Comparison of ENCODE assay signal across 26 mouse cellular contexts in the genomic region with DNA sequence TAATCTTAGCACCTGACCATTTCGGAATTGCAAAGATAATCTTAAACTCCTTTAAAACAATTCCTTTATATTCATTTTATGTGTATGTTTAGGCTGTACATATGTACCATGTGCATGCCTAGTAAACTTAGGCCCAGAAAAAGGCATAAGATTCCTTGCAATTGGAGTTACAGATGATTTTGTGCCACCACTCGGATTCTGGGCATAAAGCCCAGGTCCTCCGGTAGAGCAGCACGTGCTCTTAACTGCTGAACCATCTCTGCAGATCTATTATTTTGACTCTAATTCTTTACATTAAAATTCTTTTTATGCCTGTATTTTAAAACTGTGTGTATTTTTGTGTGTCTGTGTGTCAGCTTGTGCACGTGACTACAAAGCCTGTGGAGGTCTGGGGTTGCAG.
A peak's percentile ranks its signal among the peaks of the same experiment; 100 is the strongest.
DNase-seq lines count a peak whose midpoint lies in the region; ATAC-seq and TF ChIP-seq lines count a peak whose summit lies in the region.
"Had no signal": no experiment of that assay in that cellular context is flagged by ENCODE, and none has a peak within 500 bp of the region (broad histone marks: within the 10 kb centered on the region; RNA-seq: fewer than 3 reads in every experiment).

No protein-coding gene starts in this region.

- no peaks in the 10 kb centered on the region for H3K36me3 ChIP-seq in forebrain, embryonic 15.5 days
- H3K36me3 ChIP-seq in forebrain, embryonic 11.5 days (ENCODE audit: control insufficient read depth, insufficient read depth, low read length), result no peaks in the 10 kb centered on the region
- no peaks in the 10 kb centered on the region; the same call in 1 of the 2 replicates for H3K36me3 ChIP-seq in hindbrain, postnatal 0 days (ENCODE audit: insufficient read depth, low read length)
- no peaks in the 10 kb centered on the region for H3K36me3 ChIP-seq in hindbrain, embryonic 16.5 days (ENCODE audit: control insufficient read depth, insufficient read depth, low read length)
- H3K36me3 ChIP-seq: embryonic facial prominence, embryonic 12.5 days; hindbrain, embryonic 12.5 days; hindbrain, embryonic 15.5 days had no signal

- 53% methylated on average over 5 of the region's 5 CpGs for WGBS in cerebellum, adult 2 months
- 55% methylated on average over 5 of the region's 5 CpGs for WGBS in forebrain, embryonic 15.5 days
- 93% methylated on average over 5 of the region's 5 CpGs for WGBS in forebrain, embryonic 11.5 days
- 70% methylated on average over 5 of the region's 5 CpGs for WGBS in hindbrain, postnatal 0 days
- 79% methylated on average over 5 of the region's 5 CpGs for WGBS in hindbrain, embryonic 16.5 days

- H3K9ac ChIP-seq in forebrain, embryonic 15.5 days (replicated peaks), result no peak overlapping the region
- no peak overlapping the region for H3K9ac ChIP-seq in forebrain, embryonic 11.5 days (ENCODE audit: low read length)
- H3K9ac ChIP-seq in hindbrain, postnatal 0 days (replicated peaks; ENCODE audit: low read length), result no peak overlapping the region
- H3K9ac ChIP-seq in hindbrain, embryonic 16.5 days (ENCODE audit: low read depth, low read length), result no peak overlapping the region
- H3K9ac ChIP-seq: embryonic facial prominence, embryonic 12.5 days; hindbrain, embryonic 12.5 days; hindbrain, embryonic 15.5 days had no signal

- no peak for TF ChIP-seq POLR2A in cerebellum, adult 2 months (IDR thresholded peaks at IDR 0.05; ENCODE audit: borderline replicate concordance, insufficient read depth, low read length)

- no peaks in the 10 kb centered on the region for H3K27me3 ChIP-seq in cerebellum, adult 2 months (ENCODE audit: control insufficient read depth, insufficient read depth, low read length)
- no peaks in the 10 kb centered on the region for H3K27me3 ChIP-seq in forebrain, embryonic 15.5 days
- no peaks in the 10 kb centered on the region for H3K27me3 ChIP-seq in forebrain, embryonic 11.5 days (ENCODE audit: control insufficient read depth, insufficient read depth, low read length)
- H3K27me3 ChIP-seq in hindbrain, postnatal 0 days (ENCODE audit: insufficient read depth, low read length), result no peaks in the 10 kb centered on the region
- H3K27me3 ChIP-seq in hindbrain, embryonic 16.5 days (replicated peaks; ENCODE audit: control insufficient read depth, insufficient read depth, low read length), result no peaks in the 10 kb centered on the region
- H3K27me3 ChIP-seq: CH12.LX; embryonic facial prominence, embryonic 12.5 days; hindbrain, embryonic 12.5 days; hindbrain, embryonic 15.5 days; Patski had no signal

- no peak overlapping the region for H3K4me2 ChIP-seq in forebrain, embryonic 15.5 days (replicated peaks)
- no peak overlapping the region for H3K4me2 ChIP-seq in forebrain, embryonic 11.5 days (ENCODE audit: low read depth, low read length, severe bottlenecking)
- H3K4me2 ChIP-seq in hindbrain, postnatal 0 days (ENCODE audit: low read depth, low read length), result no peak overlapping the region
- H3K4me2 ChIP-seq in hindbrain, embryonic 16.5 days (ENCODE audit: low read length), result no peak overlapping the region
- H3K4me2 ChIP-seq: embryonic facial prominence, embryonic 12.5 days; heart, embryonic 11.5 days; hindbrain, embryonic 12.5 days; hindbrain, embryonic 15.5 days had no signal

- no peak overlapping the region for H3K4me3 ChIP-seq in cerebellum, adult 2 months (replicated peaks; ENCODE audit: insufficient read depth, low read depth, low read length)
- H3K4me3 ChIP-seq in forebrain, embryonic 15.5 days, result no peak overlapping the region
- H3K4me3 ChIP-seq in forebrain, embryonic 11.5 days (ENCODE audit: low read depth, low read length), result no peak overlapping the region
- no peak overlapping the region for H3K4me3 ChIP-seq in hindbrain, postnatal 0 days (ENCODE audit: low read length)
- H3K4me3 ChIP-seq in hindbrain, embryonic 16.5 days (ENCODE audit: low read length), result no peak overlapping the region
- H3K4me3 ChIP-seq: embryonic facial prominence, embryonic 12.5 days; erythroblast, embryonic 14.5 days; gastrocnemius, adult 2 months; hindbrain, embryonic 12.5 days; hindbrain, embryonic 15.5 days had no signal

- peak; percentile 11 to 38 for DNase-seq in cerebellum, postnatal 14 days
- no peak for DNase-seq in cerebellum, adult 2 months
- DNase-seq in forebrain, embryonic 11.5 days (ENCODE audit: low spot score), result no peak
- peak; percentile 9 for DNase-seq in hindbrain, postnatal 0 days (ENCODE audit: low spot score)
- DNase-seq in telencephalon, adult 2 months (ENCODE audit: low read depth, low spot score), result peak; percentile 11
- DNase-seq: adrenal gland, postnatal 10 days; B cell, adult 2 months; cerebellum, adult 18-20 months; cerebellum, adult 9-11 months; gastrocnemius, adult 2 months; gastrocnemius, postnatal 14 days; heart, adult 11 months; kidney, adult 18-20 months; kidney, adult 9 months had no signal

- no peak overlapping the region for H3K27ac ChIP-seq in cerebellum, adult 2 months (ENCODE audit: insufficient read depth, low read length)
- H3K27ac ChIP-seq in forebrain, embryonic 15.5 days (replicated peaks), result no peak overlapping the region
- no peak overlapping the region for H3K27ac ChIP-seq in forebrain, embryonic 11.5 days (ENCODE audit: low read depth, low read length)
- no peak overlapping the region for H3K27ac ChIP-seq in hindbrain, postnatal 0 days
- H3K27ac ChIP-seq in hindbrain, embryonic 16.5 days (ENCODE audit: low read depth, low read length), result no peak overlapping the region
- H3K27ac ChIP-seq: embryonic facial prominence, embryonic 12.5 days; gastrocnemius, adult 2 months; hindbrain, embryonic 12.5 days; hindbrain, embryonic 15.5 days had no signal

- peak; percentile 58 for ATAC-seq in forebrain, embryonic 15.5 days (replicated peaks)
- ATAC-seq in forebrain, embryonic 11.5 days (replicated peaks; ENCODE audit: low FRiP score), result no peak
- no peak for ATAC-seq in hindbrain, postnatal 0 days
- ATAC-seq in hindbrain, embryonic 16.5 days, result no peak
- ATAC-seq: inflammation-experienced regulatory T-cells, adult 6 months; intestine, embryonic 16.5 days had no signal

- H3K4me1 ChIP-seq in cerebellum, adult 2 months (ENCODE audit: control insufficient read depth, insufficient read depth, low read length), result no peaks in the 10 kb centered on the region
- H3K4me1 ChIP-seq in forebrain, embryonic 15.5 days, result peaks cover 8% of the 10 kb centered on the region
- H3K4me1 ChIP-seq in forebrain, embryonic 11.5 days (replicated peaks; ENCODE audit: control insufficient read depth, insufficient read depth, low read length), result no peaks in the 10 kb centered on the region
- H3K4me1 ChIP-seq in hindbrain, postnatal 0 days (ENCODE audit: insufficient read depth, low read length), result no peaks in the 10 kb centered on the region
- H3K4me1 ChIP-seq in hindbrain, embryonic 16.5 days (ENCODE audit: control insufficient read depth, insufficient read depth, low read depth, low read length), result no peaks in the 10 kb centered on the region
- H3K4me1 ChIP-seq: embryonic facial prominence, embryonic 12.5 days; hindbrain, embryonic 12.5 days; hindbrain, embryonic 15.5 days had no signal

- H3K9me3 ChIP-seq in forebrain, embryonic 15.5 days, result no peaks in the 10 kb centered on the region
- no peaks in the 10 kb centered on the region for H3K9me3 ChIP-seq in forebrain, embryonic 11.5 days (ENCODE audit: control insufficient read depth, low read length)
- no peaks in the 10 kb centered on the region for H3K9me3 ChIP-seq in hindbrain, postnatal 0 days (ENCODE audit: low read length)
- no peaks in the 10 kb centered on the region for H3K9me3 ChIP-seq in hindbrain, embryonic 16.5 days (ENCODE audit: control insufficient read depth, low read length)
- H3K9me3 ChIP-seq: embryonic facial prominence, embryonic 12.5 days; G1E; hindbrain, embryonic 12.5 days; hindbrain, embryonic 15.5 days had no signal

- TF ChIP-seq CTCF in cerebellum, adult 2 months (IDR thresholded peaks at IDR 0.05; ENCODE audit: borderline replicate concordance, insufficient read depth, low read depth, low read length), result no peak
- TF ChIP-seq CTCF in hindbrain, postnatal 0 days (IDR thresholded peaks at IDR 0.05; ENCODE audit: low read depth), result no peak

Comparison
In these comparisons a context has a peak if more than half of its experiments do, and no peak if none do; other contexts are left out.
1. DNase-seq: peak in cerebellum, postnatal 14 days (2 of 2), hindbrain, postnatal 0 days (single experiment) and telencephalon, adult 2 months (single experiment); none in cerebellum, adult 2 months (0 of 2) and forebrain, embryonic 11.5 days (single experiment).